Mouse (Mus musculus) heart, postnatal 14 days (tissue): ENCODE measurements around the gene Mmp24. TPM values are rescaled to one million over a fixed set of nuclear protein-coding genes. Genes with fewer than 3 reads are reported as not detected.

Experiments used
- DNase-seq, 2 experiments: peaks; one replicate each; pipeline ENCODE4 v3.0.0; 2021 to 2022
- intact Hi-C: fragments of 180-260 bp; cut with DNase I; formaldehyde crosslinking; loops from one replicate; pipeline ENCODE4 v1.15.1; 2025
- total RNA-seq, 2 experiments: library from RNA; stranded (reverse); gene quantifications; 2 replicates each; pipeline ENCODE4 v1.2.3; 2021

The Mmp24 gene
- total RNA-seq, 2 experiments from 2014 or later = 0.07 TPM; not detected in 1

DNA sequence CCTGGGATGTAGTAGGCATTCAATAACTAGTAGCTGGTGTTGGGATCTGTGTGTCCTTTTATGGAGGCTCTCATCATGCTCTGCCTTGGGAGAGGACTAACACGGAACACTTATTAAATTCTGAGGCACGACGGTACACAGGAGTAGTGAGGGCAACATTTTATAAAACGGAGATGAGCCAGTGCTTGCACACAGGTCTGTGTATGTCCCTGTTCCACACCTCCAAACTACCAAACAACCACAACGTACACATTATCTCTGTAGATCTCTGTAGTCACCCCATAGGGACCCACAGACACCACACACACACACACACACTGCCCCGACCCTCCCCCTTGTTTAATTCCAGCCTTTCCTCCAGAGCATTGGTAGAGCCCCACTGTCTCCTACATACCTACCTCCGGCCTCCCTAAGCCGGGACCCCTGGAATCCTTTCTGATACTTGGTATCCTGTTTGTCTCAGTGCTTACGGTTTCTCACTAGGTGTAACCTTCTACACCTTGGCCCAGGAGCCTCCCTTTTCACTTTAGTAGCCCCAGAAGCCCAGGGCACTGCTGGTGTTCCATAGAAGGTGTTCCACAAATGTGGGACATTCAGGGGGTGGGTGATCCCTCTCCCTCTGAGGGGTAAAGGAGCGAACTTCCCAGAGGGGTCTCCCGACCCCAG, 748 bp upstream of the Mmp24 start:
- intact Hi-C loops = no loop called here
- DNase-seq = no peak

DNA sequence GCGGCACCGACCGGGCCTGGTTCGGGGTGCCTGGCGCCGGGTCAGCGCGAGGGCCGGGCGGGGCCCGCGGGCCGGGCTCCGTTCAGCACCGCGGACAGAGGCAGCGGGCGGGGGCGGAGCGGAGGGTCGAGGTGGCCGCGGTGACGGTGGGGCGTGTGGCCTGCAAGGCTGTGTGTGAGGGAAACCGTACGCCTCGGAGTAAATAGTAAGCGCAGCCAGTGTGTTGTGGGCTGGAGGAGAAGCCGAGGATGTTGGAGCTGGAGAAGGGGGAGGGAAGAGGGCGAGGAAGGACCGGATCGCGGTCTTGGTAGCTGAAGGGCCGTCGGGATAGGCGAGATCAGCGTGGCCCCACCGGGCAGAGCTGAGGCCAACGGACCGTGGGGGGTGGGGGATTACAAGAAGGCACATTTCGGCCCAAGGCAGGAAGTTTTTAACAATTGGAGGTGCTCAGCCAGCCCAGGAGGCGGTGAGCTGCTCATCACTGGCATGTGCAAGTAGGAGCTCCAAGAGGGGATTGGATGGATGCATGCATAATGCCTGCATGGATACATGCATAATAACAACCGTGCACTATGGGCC, 632 bp downstream of the Mmp24 start:
- peak; percentile 80 to 82 for DNase-seq

DNA sequence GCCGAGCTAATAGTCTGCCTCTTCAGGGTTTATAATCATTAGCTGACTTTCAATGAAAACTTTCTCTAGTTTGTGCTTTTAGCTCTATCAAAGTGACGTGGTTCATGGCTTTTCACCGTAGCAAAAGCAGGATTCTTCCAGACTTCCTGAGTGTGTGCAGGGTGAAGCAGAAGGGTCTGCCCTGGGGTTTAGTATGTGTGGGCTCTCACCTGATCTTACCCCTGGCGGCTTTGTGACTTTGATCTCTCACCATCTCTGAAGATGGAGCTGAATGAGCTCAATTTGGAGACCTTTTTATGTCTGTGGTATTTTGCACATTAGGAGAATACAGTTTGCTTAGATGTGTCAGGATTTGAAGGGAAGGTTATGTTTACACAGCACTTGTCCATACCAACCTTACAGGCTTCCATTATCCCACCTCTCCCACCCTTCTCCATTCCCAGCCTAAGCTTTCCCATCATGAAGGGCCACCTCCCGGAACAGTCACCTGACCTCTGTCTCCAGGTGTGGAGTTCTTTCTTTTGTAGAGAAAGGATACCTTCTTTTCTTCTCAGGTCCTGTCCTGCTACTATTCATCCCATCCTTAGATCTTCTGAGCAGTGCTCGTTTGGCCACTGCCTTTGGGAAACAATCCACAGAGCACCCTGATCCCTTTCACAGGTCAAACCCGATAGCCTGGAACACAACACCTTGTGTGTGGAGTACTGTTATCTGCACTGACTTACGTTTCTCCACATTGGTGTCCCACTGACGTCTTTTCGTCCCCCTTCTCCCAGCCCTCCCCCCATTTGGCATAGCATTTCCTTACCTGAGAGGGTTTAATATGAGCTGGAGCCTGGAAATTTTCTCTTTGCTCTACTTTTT, 1.9 kb downstream of the Mmp24 start:
- intact Hi-C loops = no loop called here
- no peak for DNase-seq

More for the DNA sequence above, 632 bp downstream of the Mmp24 start:
- intact Hi-C loops = no loop called here

DNA sequence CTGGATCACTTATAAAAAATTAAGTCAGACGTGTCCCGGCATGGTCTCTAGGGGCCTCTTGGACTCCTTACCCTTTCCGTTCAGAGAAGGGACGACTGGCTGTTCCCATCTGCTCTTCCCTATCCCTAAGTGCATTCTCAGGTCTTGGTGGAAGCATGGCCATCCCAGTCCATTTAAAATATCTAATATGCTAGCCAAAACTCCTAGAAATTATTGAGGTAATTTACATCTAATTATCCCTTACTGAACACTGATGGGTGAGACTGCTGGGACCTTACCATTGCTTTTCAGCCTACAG, 2.5 kb downstream of the Mmp24 start:
- intact Hi-C loops = no loop called here
- no peak for DNase-seq

DNA sequence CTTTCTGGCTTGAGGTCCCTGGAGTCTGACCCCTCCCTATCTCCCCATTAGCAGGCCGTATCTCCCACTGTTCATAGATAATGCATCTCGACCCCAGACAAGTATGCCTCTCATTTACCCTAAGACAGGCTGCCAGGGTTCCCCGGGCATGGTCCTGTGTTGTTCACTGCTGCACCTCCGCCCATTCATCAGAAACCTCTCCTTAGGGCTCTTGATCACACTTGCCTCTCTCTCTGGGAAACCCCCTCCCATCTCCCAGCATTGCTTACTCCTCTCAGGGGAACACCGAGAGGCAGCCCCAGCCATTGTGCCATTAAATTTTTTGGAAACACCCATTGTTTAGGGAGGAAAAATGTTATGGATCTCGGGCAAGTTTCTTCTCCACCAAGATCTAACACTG, 2.9 kb downstream of the Mmp24 start:
- intact Hi-C loops = no loop called here
- DNase-seq = no peak

DNA sequence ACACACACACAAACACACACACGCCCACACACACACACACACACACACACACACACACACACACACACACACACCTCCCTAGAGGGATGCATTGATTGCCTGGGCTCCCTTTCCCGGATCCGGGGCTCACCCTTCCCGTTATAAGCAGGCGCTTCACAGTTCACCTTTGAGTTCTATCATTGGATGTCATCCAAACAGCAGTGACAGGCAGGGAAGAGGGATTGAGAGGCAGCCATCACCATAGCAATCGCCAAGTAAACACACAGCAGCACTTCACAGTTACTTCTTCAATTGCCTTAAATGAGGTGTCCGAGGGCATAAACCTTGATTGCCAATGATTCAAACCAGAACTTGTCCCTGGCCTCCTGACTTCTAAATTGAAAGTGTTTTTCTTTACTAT, 3.9 kb downstream of the Mmp24 start:
- intact Hi-C loops = no loop called here
- no peak for DNase-seq

- intact Hi-C loops = no loop called here
- DNase-seq = no peak
Measured at GRCm38 (mm10) chr2:155779506-155779905, 4.4 kb downstream of the Mmp24 start.

- no peak for DNase-seq
- intact Hi-C loops = no loop called here
Measured at GRCm38 (mm10) chr2:155784534-155784933, 9.4 kb downstream of the Mmp24 start.

GRCm38 (mm10) chr2:155786905-155787304, 11.8 kb downstream of the Mmp24 start:
- intact Hi-C loops = no loop called here
- DNase-seq = no peak

DNA sequence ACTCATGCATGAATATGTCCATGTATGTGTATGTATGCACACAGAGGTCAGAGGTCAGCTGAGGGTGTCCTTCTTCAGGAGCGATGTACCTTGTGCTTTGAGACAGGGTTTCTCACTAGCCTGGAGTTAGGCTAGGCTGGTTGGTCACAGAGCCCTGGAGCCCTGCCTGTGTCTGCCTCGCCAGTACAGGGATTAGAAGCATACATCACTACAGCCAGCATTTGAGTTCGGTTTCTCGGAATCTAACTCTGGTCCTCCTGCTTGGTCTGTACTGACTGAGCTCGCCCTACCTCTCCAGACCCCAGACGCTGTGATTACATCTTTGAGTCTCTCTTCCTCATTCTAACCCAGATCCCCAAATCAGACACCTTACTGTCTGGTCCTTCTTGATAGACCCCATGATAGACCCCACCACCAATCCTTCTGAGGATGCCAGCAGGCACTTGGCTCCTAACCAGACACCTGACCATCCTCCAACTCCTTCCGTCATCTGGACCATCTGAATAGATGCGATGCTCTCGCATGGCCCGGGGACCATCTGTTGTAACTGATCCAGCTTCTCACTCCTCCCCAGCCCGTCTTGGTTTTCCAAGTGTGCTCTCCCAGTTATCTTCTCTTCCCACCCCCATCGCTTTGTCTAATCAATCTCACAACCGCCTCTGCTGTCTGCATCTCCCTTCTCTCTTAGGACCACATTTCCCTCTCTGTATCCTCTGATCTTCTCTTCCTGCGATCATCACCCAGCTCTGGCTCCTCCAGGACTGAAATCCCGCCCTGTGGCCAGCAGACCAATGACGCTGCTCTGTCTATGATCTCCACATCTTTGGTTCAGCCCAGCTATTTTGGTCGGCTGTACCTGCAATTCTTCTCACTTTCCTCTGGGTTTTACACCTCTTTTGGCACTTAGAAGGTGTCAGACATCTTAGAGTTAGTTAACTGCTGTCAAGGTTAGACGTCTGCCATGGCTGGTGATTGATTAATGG, 13.1 kb downstream of the Mmp24 start:
- intact Hi-C loops = no loop called here
- no peak for DNase-seq

DNA sequence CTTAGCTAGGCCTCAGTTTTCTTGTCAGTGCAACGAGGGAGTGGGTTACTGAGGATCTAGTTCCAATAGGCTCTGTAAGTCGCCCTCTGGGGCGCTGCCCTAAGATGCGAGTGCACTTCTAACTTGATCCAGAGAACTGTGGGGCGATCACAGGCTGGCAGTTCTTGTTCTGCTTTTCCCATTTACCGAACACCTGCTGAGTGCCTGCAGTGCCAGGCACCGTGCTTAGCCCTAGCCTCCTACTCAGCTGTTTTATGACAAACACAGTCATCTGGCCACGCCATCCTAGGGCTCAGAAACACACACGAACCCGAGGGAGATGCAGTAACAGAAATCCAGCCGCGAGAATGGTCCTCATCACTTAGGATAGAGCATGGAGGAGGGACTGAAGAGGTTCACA, 17.8 kb downstream of the Mmp24 start:
- intact Hi-C loops = no loop called here
- DNase-seq = no peak

- intact Hi-C loops = no loop called here
- no peak for DNase-seq
Measured at GRCm38 (mm10) chr2:155794674-155795445, 19.7 kb downstream of the Mmp24 start.

- intact Hi-C loops = no loop called here
- no peak for DNase-seq
Measured at GRCm38 (mm10) chr2:155798613-155799012, 23.5 kb downstream of the Mmp24 start.

- intact Hi-C loops = no loop called here
- DNase-seq = no peak
Measured at GRCm38 (mm10) chr2:155802761-155803160, 27.6 kb downstream of the Mmp24 start.

DNA sequence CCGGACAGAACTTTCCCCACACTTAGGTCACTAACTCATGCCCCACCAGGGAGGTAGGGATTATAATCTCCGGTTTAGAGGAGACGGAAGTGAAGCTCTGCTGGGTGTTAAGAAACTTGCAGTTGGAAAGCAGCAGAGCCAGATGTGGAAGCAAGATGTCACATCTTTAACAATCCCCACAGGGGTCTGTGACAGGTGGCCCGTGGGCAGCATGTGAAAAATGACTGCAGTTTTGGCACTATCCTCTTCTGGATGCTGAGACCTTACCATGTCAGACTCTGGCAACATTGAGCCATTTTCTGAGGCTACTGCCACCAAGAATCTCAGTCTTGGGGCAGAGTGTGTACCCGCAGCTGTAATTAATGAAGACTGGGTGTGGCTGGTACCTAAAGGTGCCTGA, 28.9 kb downstream of the Mmp24 start:
- no peak for DNase-seq
- intact Hi-C loops = no loop called here

DNA sequence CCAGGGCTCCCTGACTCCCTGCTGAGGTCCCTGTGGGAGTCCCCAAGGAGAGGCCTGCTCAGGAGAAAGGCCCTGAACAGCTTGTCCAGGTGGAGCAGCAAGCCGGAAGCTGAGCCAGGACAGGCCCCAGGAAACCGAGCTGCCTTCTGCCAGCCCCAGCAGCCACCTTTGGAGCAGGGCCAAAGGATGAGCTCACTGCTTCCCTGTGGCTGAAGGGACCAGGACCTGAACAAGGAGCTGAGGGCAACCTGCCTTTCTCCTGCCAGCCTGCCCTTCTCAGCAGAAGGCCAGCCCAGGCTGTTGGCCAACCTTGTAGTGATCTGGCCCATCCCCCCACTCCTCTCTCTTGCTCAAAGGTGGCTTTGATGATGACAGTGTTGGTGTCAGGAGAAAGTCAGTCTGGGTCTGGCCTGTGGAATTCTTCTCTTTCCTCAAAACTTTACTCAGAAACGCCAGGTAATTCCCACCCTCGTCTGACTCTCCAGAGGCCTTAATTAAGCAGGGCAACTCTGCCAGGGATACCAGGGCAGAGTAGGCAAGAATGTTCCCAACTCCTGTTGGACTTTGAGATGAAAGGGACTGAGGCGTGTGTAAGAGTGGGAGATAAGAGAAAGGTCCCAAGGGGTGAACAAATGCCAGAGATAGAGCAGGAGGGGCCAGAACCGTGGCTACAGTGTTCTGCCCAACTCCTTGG, 30.2 kb downstream of the Mmp24 start:
- DNase-seq = peak; percentile 34 to 56
- intact Hi-C loops = no loop called here

DNA sequence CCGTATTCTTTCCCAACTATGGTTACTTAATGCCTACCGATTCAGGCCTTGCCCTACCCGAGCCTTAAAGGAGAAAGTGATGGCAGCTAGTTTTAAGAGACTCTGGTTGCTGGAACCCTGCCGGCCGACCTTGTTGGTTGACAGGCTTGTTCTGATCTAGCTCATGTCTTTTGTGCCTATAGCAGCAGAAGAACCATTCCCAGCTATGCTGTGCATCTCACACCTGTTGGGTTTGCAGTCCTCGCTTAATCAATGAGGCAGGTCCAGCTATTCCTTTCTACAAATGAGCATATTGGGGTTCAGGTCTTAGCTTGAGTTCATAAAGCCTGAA, 30.7 kb downstream of the Mmp24 start:
- no peak for DNase-seq
- intact Hi-C loops = no loop called here

- DNase-seq = peak; percentile 28 to 51
- intact Hi-C loops = no loop called here
Measured at GRCm38 (mm10) chr2:155806548-155806947, 31.4 kb downstream of the Mmp24 start.

DNA sequence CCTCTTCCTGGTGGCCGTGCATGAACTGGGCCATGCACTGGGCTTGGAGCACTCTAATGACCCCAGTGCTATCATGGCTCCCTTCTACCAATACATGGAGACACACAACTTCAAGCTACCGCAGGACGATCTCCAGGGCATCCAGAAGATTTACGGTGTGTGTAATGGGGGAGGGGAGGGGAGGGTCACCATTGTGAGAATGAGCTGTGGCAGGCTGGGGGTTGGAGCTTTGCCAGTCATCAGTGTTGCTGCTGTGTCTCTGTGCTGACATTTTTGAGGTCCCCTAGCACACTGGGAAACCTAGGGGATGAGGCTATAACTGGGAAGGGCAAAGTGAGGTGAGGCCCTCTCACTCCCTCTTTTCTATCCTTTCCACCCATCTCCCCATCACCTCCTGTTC, 32.3 kb downstream of the Mmp24 start:
- no peak for DNase-seq
- intact Hi-C loops = no loop called here
